Mouse (Mus musculus) hindbrain, embryonic 10.5 days (tissue): ENCODE measurements around the gene Zmynd10. TPM values are rescaled to one million over a fixed set of nuclear protein-coding genes. Genes with fewer than 3 reads are reported as not detected.
"Not testable (repeated sequence)": the region's sequence is repeated elsewhere in the genome, so short reads cannot be mapped to it uniquely, and the experiment has no call there.

Experiments
- DNase-seq: peaks from one replicate; pipeline ENCODE4 v3.0.0-alpha.2; 2017; ENCODE audit warnings: low spot score
- H3K27ac ChIP-seq: fragments of 300-500 bp; sonication (generic); 2 replicates; pipeline ENCODE4 v1.5.1; 2016; ENCODE audit warnings: mild to moderate bottlenecking, moderate library complexity
- H3K27me3 ChIP-seq: fragments of 300-500 bp; sonication (generic); 2 replicates; pipeline ENCODE4 v1.6.1; 2016; ENCODE audit warnings: mild to moderate bottlenecking; ENCODE audit not compliant: poor library complexity, insufficient read depth, severe bottlenecking
- H3K36me3 ChIP-seq: fragments of 300-500 bp; sonication (generic); 2 replicates; pipeline ENCODE4 v1.6.1; 2016; ENCODE audit warnings: mild to moderate bottlenecking, moderate library complexity
- H3K4me1 ChIP-seq: fragments of 300-500 bp; sonication (generic); replicated peaks from 2 replicates; pipeline ENCODE4 v1.6.1; 2016; ENCODE audit warnings: mild to moderate bottlenecking
- H3K4me3 ChIP-seq: fragments of 300-500 bp; sonication (generic); 2 replicates; pipeline ENCODE4 v1.5.1; 2016; ENCODE audit warnings: mild to moderate bottlenecking, moderate library complexity
- H3K9me3 ChIP-seq: fragments of 300-500 bp; sonication (generic); 2 replicates; pipeline ENCODE4 v1.6.1; 2016; ENCODE audit warnings: mild to moderate bottlenecking, moderate library complexity
- WGBS: fragments of 180-500 bp; shearing (Covaris S2); methylation state at CpG from one replicate; pipeline ENCODE4 v1.1.7; 2016; 5-methylcytosine and 5-hydroxymethylcytosine counted together
- polyA plus RNA-seq: library from polyadenylated mRNA; unstranded; fragments of >200 nt; fragmentation: Nextera tagmentation; extraction: Ambion mirVana; gene quantifications from 2 replicates; pipeline ENCODE4 v1.2.1, GENCODE M21; 2016

The Zmynd10 gene
- polyA plus RNA-seq, 1 experiment from 2014 or later = 4.7 TPM

DNA sequence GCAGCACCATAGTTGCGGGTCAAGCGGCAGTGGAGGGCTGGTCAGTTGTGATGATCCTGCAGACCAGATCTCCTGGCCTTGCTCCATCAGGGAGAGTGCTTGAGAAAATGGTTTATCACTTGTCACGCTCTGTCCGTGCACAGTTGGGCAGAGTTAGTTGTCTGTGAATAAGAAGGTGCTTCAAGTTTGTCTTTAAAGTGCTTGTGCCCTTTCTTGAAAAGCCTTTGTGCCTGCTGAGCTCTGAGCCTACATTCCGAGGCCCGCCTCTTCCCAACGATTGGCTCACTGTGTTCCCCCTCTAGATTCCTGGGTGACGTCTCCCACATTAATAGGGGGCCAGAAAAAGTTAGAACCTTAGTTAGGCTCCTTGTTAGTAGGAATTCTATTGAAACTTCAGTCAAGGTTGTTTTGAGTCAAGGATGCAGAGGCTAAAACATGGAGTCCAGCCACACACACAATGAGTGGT is 4.8 kb downstream of the Zmynd10 start:
- H3K4me1 ChIP-seq = peaks cover 73% of the 10 kb centered on the region
- no peaks in the 10 kb centered on the region for H3K9me3 ChIP-seq
- no peak for DNase-seq
- peaks cover 63% of the 10 kb centered on the region for H3K27me3 ChIP-seq
- peak overlapping the region; percentile 61 for H3K4me3 ChIP-seq
- peak overlapping the region; percentile 87 for H3K27ac ChIP-seq
- WGBS = 5% methylated on average over 8 of the region's 8 CpGs
- peaks cover 7% of the 10 kb centered on the region for H3K36me3 ChIP-seq

- peaks cover 65% of the 10 kb centered on the region for H3K4me1 ChIP-seq
- peak overlapping the region; percentile 84 for H3K4me3 ChIP-seq
- H3K36me3 ChIP-seq = peaks cover 16% of the 10 kb centered on the region
- H3K27me3 ChIP-seq = peaks cover 58% of the 10 kb centered on the region
- no peaks in the 10 kb centered on the region for H3K9me3 ChIP-seq
- DNase-seq = no peak
- 82% methylated on average over 5 of the region's 5 CpGs for WGBS
- no peak overlapping the region for H3K27ac ChIP-seq
Measured at GRCm38 (mm10) chr9:107552690-107553393, 5.7 kb downstream of the Zmynd10 start.

DNA sequence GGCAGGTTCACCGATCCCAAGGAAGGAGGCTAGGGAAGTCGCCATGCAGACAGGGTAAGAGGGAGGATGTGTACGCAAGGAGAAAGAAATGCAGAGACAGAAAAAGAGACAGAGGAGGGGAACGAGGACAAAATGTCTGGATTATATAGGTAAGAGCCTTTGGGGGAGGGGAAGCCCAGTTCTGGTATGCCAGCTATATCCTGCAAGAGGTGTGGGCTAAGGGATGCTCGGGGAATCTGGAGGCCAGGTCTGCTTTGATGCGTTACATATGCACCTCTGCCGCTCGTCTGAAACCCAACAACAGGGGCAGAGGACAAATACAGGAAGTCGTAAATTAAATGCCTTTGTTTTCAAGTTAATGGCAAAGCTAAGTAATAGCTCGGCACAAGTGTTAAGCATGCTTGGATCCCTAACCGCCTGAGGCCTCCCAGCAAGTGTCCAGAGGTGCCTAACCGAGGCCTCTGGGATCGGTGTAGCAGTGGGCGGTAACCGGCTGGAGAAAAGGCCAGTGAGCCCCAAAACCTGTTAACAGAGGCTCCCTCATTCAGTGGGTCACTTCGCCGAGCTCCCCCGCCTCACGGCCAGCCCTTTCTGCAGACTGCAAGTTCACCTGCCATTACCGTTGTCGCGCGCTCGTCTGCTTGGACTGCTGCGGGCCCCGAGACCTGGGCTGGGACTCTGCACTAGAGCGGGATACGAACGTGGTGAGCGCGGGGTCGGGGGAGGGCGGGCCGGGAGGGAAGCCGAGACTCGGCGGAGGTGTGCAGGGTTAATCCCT is 6.6 kb downstream of the Zmynd10 start:
- Histone ChIP-seq H3K9me3 (no peaks in the 10 kb centered on the region), H3K27me3 (peaks cover 49% of the 10 kb centered on the region), H3K27ac (peak overlapping the region; percentile 96), H3K36me3 (peaks cover 25% of the 10 kb centered on the region), H3K4me3 (peak overlapping the region; percentile 84), H3K4me1 (peaks cover 62% of the 10 kb centered on the region)
- DNase-seq = no peak
- 7% methylated on average over 37 of the region's 37 CpGs for WGBS

- H3K27ac ChIP-seq = peak overlapping the region; percentile 96
- DNase-seq = peak; percentile 98
- peaks cover 62% of the 10 kb centered on the region for H3K4me1 ChIP-seq
- no peaks in the 10 kb centered on the region for H3K9me3 ChIP-seq
- H3K4me3 ChIP-seq = peak overlapping the region; percentile 84
- under 1% methylated on average over 53 of the region's 53 CpGs for WGBS
- H3K27me3 ChIP-seq = peaks cover 42% of the 10 kb centered on the region
- peaks cover 31% of the 10 kb centered on the region for H3K36me3 ChIP-seq
Measured at GRCm38 (mm10) chr9:107554319-107554825, 7.3 kb downstream of the Zmynd10 start.

DNA sequence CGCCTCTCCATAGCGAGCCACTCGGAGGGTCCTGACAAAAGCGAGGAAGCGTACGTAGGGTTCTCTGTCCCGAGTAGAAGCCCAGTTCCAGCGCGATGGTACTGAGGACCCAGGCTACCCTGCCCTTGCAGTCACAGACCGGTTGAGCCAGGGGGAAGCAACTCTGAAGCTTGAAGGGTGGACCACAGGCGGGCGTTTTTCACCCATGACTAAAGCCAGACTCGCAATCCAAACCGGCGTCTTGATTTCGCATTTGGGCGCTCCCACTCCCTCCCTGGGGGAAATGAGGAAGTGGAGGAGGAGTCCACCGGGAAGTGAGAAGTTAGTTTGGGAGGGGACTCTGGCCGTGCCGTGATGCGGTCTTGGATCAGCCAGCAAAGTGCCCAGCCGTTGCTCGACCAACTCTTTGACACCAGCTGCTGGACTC is 7.9 kb downstream of the Zmynd10 start:
- peaks cover 62% of the 10 kb centered on the region for H3K4me1 ChIP-seq
- WGBS = 0% methylated on average over 23 of the region's 23 CpGs
- no peak for DNase-seq

DNA sequence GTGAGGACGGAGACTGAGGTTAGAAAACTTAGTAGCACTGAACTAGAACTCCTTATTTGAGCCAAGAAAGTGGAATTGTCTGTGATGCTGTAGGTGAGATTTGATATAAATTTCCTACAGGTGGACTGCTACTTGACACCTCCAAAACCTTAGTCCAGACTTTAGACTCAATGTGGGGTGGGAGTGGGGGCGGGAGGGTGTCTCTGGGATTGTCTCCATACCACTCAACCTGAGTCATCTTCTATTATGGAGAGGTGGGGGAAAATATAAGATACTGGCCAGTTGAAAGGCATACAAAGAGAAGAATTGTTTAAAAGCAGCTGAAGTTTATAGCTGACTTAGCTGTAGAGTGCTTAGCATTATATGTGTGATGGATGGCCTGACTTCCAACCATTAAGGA is 8.6 kb downstream of the Zmynd10 start:
- H3K4me1 ChIP-seq = peaks cover 57% of the 10 kb centered on the region
- H3K27ac ChIP-seq = peak overlapping the region; percentile 96
- peaks cover 45% of the 10 kb centered on the region for H3K36me3 ChIP-seq
- no peak for DNase-seq
- H3K9me3 ChIP-seq = no peaks in the 10 kb centered on the region
- 48% methylated on average over 2 of the region's 2 CpGs for WGBS
- H3K4me3 ChIP-seq = peak overlapping the region; percentile 84
- H3K27me3 ChIP-seq = peaks cover 29% of the 10 kb centered on the region

More for the DNA sequence above, 7.9 kb downstream of the Zmynd10 start:
- Histone ChIP-seq H3K27ac (peak overlapping the region; percentile 96), H3K4me3 (peak overlapping the region; percentile 84), H3K36me3 (peaks cover 38% of the 10 kb centered on the region), H3K27me3 (peaks cover 36% of the 10 kb centered on the region), H3K9me3 (no peaks in the 10 kb centered on the region)

DNA sequence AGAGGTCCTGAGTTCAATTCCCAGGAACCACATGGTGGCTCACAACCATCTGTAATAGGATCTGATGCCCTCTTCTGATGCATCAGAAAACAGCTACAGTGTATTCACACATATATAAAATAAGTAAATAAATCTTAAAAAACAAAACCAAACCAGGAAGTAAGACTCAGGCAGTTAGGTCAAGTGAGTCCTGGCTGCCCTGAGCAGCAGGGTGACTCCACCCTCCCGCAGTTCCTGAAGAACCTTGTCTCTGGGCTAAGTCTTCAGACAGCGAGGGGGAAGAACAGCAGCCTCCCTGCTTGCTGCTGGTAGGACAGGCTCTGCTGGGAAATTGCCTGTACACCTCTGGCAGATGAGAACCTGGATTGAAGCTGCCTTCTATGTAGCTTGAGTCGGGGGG is 9.2 kb downstream of the Zmynd10 start:
- H3K27me3 ChIP-seq = peaks cover 23% of the 10 kb centered on the region
- H3K4me1 ChIP-seq = peaks cover 50% of the 10 kb centered on the region
- no peaks in the 10 kb centered on the region for H3K9me3 ChIP-seq
- no peak for DNase-seq
- peaks cover 51% of the 10 kb centered on the region for H3K36me3 ChIP-seq
- 81% methylated on average over 3 of the region's 3 CpGs for WGBS
- H3K4me3 ChIP-seq = peak overlapping the region; percentile 84
- no peak overlapping the region for H3K27ac ChIP-seq

GRCm38 (mm10) chr9:107563029-107563581 is 16.0 kb downstream of the Zmynd10 start, which contains the start of gene Tusc2:
TSS of gene Tusc2 (plus strand) at chr9:107563255.
- H3K4me3 ChIP-seq = peak within 1 kb of the TSS; percentile 95
- H3K27ac ChIP-seq = peak within 1 kb of the TSS; percentile 88
- H3K4me1 ChIP-seq = peaks cover 62% of the 10 kb centered on the region
- H3K27me3 ChIP-seq = no peaks in the 10 kb centered on the region
- peak; percentile 95 for DNase-seq
- under 1% methylated on average over 46 of the region's 46 CpGs for WGBS
- H3K36me3 ChIP-seq = peaks cover 70% of the 10 kb centered on the region
- no peaks in the 10 kb centered on the region for H3K9me3 ChIP-seq

DNA sequence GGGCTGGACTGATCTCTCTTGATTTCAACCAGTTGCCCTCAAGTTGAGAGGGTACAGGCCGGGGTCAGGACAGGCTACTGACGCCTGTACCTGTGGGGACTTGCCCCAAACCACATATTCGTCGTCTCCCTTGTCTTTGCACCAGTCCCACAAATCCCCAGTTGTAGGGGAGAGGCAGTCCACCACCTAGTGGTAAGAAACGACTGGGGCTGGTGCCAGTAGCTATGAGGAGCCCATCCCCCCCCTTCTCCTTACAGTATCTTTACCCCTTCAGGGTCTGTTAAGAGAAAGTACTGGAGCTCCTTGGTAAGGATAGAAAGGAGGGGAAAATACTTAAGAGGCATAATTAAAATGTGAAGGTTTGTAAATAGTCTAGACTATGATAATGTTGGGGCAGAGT is 18.5 kb downstream of the Zmynd10 start:
- 53% methylated on average over 5 of the region's 5 CpGs for WGBS
- Histone ChIP-seq H3K4me3 (peak overlapping the region; percentile 20; the same call in 1 of the 2 replicates), H3K36me3 (peaks cover 51% of the 10 kb centered on the region), H3K4me1 (peaks cover 79% of the 10 kb centered on the region)
- not testable (repeated sequence) for H3K27ac ChIP-seq, H3K27me3 ChIP-seq, DNase-seq, H3K9me3 ChIP-seq

DNA sequence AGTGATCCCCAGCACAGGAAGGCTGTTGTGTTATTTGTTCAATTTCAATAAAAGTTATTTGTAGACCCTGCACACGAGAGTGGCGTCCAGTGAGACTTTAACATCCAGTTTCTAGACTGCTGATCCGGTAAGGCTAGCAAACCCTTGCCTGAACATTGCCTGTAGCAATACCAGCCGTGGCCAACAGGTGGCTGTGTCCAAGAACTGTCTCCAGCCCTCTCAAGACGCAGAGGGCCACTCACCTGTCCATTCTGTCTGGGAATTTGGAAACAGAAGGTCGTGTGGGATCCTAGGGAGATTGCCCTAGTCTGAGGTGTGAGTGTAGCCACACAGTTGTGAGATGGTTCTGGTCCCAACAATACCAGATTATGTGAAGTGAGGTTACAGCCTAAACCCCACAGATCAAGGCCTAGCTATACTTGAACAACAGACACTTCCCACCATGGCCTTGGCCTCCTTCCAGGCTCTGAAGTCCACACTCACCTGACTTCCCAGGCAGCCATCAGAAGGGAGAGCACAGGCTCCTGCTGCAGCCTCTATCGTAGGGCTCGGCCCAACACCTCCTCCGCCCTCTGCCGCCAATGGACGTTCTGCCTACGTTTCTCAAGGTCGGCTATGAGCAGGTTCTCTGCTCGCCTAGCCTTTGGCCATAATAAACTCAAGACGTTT is 19.1 kb downstream of the Zmynd10 start:
- WGBS = 61% methylated on average over 15 of the region's 15 CpGs
- no peaks in the 10 kb centered on the region for H3K27me3 ChIP-seq
- no peaks in the 10 kb centered on the region for H3K9me3 ChIP-seq
- H3K4me3 ChIP-seq = 0 out of 2 replicates have a peak overlapping the region, but pooled peaks have one; percentile 5
- peaks cover 51% of the 10 kb centered on the region for H3K36me3 ChIP-seq
- 0 out of 2 replicates have a peak overlapping the region, but pooled peaks have one; percentile 35 for H3K27ac ChIP-seq
- DNase-seq = peak; percentile 83
- H3K4me1 ChIP-seq = peaks cover 85% of the 10 kb centered on the region

GRCm38 (mm10) chr9:107566855-107567254 is 19.8 kb downstream of the Zmynd10 start:
- H3K4me3 ChIP-seq = peak overlapping the region; percentile 84
- H3K4me1 ChIP-seq = peaks cover 91% of the 10 kb centered on the region
- H3K27ac ChIP-seq = peak overlapping the region; percentile 98; the same call in 1 of the 2 replicates
- DNase-seq = no peak
- peaks cover 51% of the 10 kb centered on the region for H3K36me3 ChIP-seq
- H3K27me3 ChIP-seq = no peaks in the 10 kb centered on the region
- H3K9me3 ChIP-seq = no peaks in the 10 kb centered on the region
- 57% methylated on average over 3 of the region's 3 CpGs for WGBS

DNA sequence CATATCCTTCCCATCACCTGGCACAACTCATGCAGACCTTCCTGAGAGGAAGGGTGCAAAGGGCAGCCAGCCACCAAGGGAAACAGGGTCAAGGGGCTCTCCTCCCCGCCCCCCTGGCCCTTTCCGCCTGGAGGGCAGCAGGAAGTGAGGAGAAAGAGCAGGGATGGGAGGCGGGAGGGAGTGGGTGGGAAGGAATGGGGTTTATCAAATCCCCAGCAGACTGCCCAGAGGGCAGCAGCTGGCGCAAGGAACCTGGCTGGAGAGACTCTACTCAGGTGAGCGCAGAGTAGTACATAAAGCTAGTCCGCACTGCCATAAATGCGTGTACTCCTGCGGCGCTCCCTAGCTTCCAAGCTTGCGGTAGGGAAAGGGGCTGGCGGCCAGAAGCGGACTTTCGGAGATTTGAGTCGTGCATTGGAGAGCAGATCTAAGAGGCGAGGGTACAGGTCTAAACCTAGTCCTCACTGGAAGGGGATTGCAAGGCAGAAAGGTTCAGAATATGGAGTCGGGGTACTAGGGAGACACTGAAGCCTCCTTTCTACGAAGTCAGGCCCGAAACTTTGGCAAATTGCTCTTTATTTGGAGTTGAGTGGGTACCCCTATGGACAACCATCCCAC is 20.7 kb downstream of the Zmynd10 start, which contains the start of gene Hyal2:
Hyal2 (plus strand) TSS at position 244 of the 618 bp plus-strand sequence.
- Histone ChIP-seq H3K27me3 (no peaks in the 10 kb centered on the region), H3K27ac (peak within 1 kb of the TSS; percentile 98), H3K36me3 (peaks cover 54% of the 10 kb centered on the region), H3K4me3 (peak within 1 kb of the TSS; percentile 84), H3K9me3 (no peaks in the 10 kb centered on the region), H3K4me1 (peaks cover 88% of the 10 kb centered on the region)
- DNase-seq = peak; percentile 35
- WGBS = 4% methylated on average over 18 of the region's 18 CpGs
